Mouse (Mus musculus): ENCODE results near the gene Fnip2.
"Not testable (repeated sequence)": the region's sequence is repeated elsewhere in the genome, so short reads cannot be mapped to it uniquely, and the experiment has no call there.

Gene Fnip2

GRCm38 (mm10) chr3:79488025-79488424 is 79.6 kb downstream of the Fnip2 start:
- no peak for DNase-seq (ENCODE audit: extremely low read depth, insufficient read length, low spot score)

GRCm38 (mm10) chr3:79484286-79485063 is 83.1 kb downstream of the Fnip2 start:
- DNase-seq (ENCODE audit: extremely low read depth, insufficient read length, low spot score) = no peak

- DNase-seq (ENCODE audit: extremely low read depth, insufficient read length, low spot score) = no peak
Measured at GRCm38 (mm10) chr3:79478880-79479279, 88.7 kb downstream of the Fnip2 start.

- DNase-seq (ENCODE audit: extremely low read depth, insufficient read length, low spot score) = no peak
Measured at GRCm38 (mm10) chr3:79478400-79478799, 89.2 kb downstream of the Fnip2 start.

GRCm38 (mm10) chr3:79475980-79476379 is 91.6 kb downstream of the Fnip2 start:
- no peak for DNase-seq (ENCODE audit: extremely low read depth, insufficient read length, low spot score)

GRCm38 (mm10) chr3:79474911-79475310 is 92.7 kb downstream of the Fnip2 start:
- DNase-seq (ENCODE audit: extremely low read depth, insufficient read length, low spot score) = no peak

- no peak for DNase-seq (ENCODE audit: extremely low read depth, insufficient read length, low spot score)
Measured at GRCm38 (mm10) chr3:79472362-79472761, 95.2 kb downstream of the Fnip2 start.

GRCm38 (mm10) chr3:79469440-79469839 is 98.2 kb downstream of the Fnip2 start:
- no peak for DNase-seq (ENCODE audit: extremely low read depth, insufficient read length, low spot score)

GRCm38 (mm10) chr3:79458651-79459275 is 108.8 kb downstream of the Fnip2 start:
- no peak for DNase-seq (ENCODE audit: extremely low read depth, insufficient read length, low spot score)

- no peak for DNase-seq (ENCODE audit: extremely low read depth, insufficient read length, low spot score)
Measured at GRCm38 (mm10) chr3:79455761-79456160, 111.8 kb downstream of the Fnip2 start.

GRCm38 (mm10) chr3:79452696-79453263 is 114.8 kb downstream of the Fnip2 start:
- DNase-seq (ENCODE audit: extremely low read depth, insufficient read length, low spot score) = no peak

- no peak for DNase-seq (ENCODE audit: extremely low read depth, insufficient read length, low spot score)
Measured at GRCm38 (mm10) chr3:79449361-79449760, 118.2 kb downstream of the Fnip2 start.

- no peak for DNase-seq (ENCODE audit: extremely low read depth, insufficient read length, low spot score)
Measured at GRCm38 (mm10) chr3:79448421-79448820, 119.2 kb downstream of the Fnip2 start.

- DNase-seq (ENCODE audit: extremely low read depth, insufficient read length, low spot score) = not testable (repeated sequence)
Measured at GRCm38 (mm10) chr3:79446648-79447047, 120.9 kb downstream of the Fnip2 start.

- DNase-seq (ENCODE audit: extremely low read depth, insufficient read length, low spot score) = no peak
Measured at GRCm38 (mm10) chr3:79446124-79446523, 121.5 kb downstream of the Fnip2 start.

- DNase-seq (ENCODE audit: extremely low read depth, insufficient read length, low spot score) = no peak
Measured at GRCm38 (mm10) chr3:79445041-79445440, 122.6 kb downstream of the Fnip2 start.

- DNase-seq (ENCODE audit: extremely low read depth, insufficient read length, low spot score) = no peak
Measured at GRCm38 (mm10) chr3:79443850-79444249, 123.7 kb downstream of the Fnip2 start.

GRCm38 (mm10) chr3:79440976-79441491 is 126.6 kb downstream of the Fnip2 start:
- no peak for DNase-seq (ENCODE audit: extremely low read depth, insufficient read length, low spot score)

GRCm38 (mm10) chr3:79438276-79438675 is 129.3 kb downstream of the Fnip2 start:
- DNase-seq (ENCODE audit: extremely low read depth, insufficient read length, low spot score) = no peak

- DNase-seq (ENCODE audit: extremely low read depth, insufficient read length, low spot score) = no peak
Measured at GRCm38 (mm10) chr3:79436186-79436585, 131.4 kb downstream of the Fnip2 start.

- DNase-seq (ENCODE audit: extremely low read depth, insufficient read length, low spot score) = no peak
Measured at GRCm38 (mm10) chr3:79434985-79435384, 132.6 kb downstream of the Fnip2 start.

GRCm38 (mm10) chr3:79434436-79434835 is 133.2 kb downstream of the Fnip2 start:
- DNase-seq (ENCODE audit: extremely low read depth, insufficient read length, low spot score) = no peak
